Mouse (Mus musculus): ENCODE results near the gene Dennd1a.

Gene Dennd1a

GRCm38 (mm10) chr2:38286733-38287551 lies at the start of gene Dennd1a:
Gene Dennd1a, minus strand, starts transcription at chr2:38287390.
- H3K4me3 ChIP-seq (replicated peaks; ENCODE audit: low read length), result peak within 1 kb of the TSS; percentile 93
- H3K9me3 ChIP-seq (ENCODE audit: low read length), result no peaks in the 10 kb centered on the region
- no peaks in the 10 kb centered on the region for H3K36me3 ChIP-seq (ENCODE audit: insufficient read depth, low read length)
- no peaks in the 10 kb centered on the region for H3K27me3 ChIP-seq (ENCODE audit: insufficient read depth, low read length)
- H3K4me1 ChIP-seq (replicated peaks; ENCODE audit: low read depth, low read length), result peaks cover 27% of the 10 kb centered on the region
- no peak for TF ChIP-seq POU5F1 (IDR thresholded peaks at IDR 0.05; ENCODE audit: borderline replicate concordance, low read length)
- no peak for TF ChIP-seq CTCF (conservative IDR thresholded peaks at IDR 0.05; ENCODE audit: low read length)
- no peak for TF ChIP-seq NANOG (IDR thresholded peaks at IDR 0.05; ENCODE audit: borderline replicate concordance, low read length)

- H3K27me3 ChIP-seq (ENCODE audit: insufficient read depth, low read length), result peaks cover 79% of the 10 kb centered on the region
- H3K4me3 ChIP-seq (replicated peaks; ENCODE audit: low read length), result peak overlapping the region; percentile 48
- H3K9me3 ChIP-seq (ENCODE audit: low read length), result no peaks in the 10 kb centered on the region
- no peaks in the 10 kb centered on the region for H3K36me3 ChIP-seq (ENCODE audit: insufficient read depth, low read length)
- no peak for TF ChIP-seq CTCF (conservative IDR thresholded peaks at IDR 0.05; ENCODE audit: low read length)
- no peak for TF ChIP-seq NANOG (IDR thresholded peaks at IDR 0.05; ENCODE audit: borderline replicate concordance, low read length)
- no peak for TF ChIP-seq POU5F1 (IDR thresholded peaks at IDR 0.05; ENCODE audit: borderline replicate concordance, low read length)
- peaks cover 26% of the 10 kb centered on the region for H3K4me1 ChIP-seq (replicated peaks; ENCODE audit: low read depth, low read length)
Observed at GRCm38 (mm10) chr2:38336606-38337005, 49.4 kb upstream of the Dennd1a start.

GRCm38 (mm10) chr2:38333586-38334119 lies 46.5 kb upstream of the Dennd1a start:
- H3K9me3 ChIP-seq (ENCODE audit: low read length), result no peaks in the 10 kb centered on the region
- peaks cover 15% of the 10 kb centered on the region for H3K4me1 ChIP-seq (replicated peaks; ENCODE audit: low read depth, low read length)
- TF ChIP-seq POU5F1 (IDR thresholded peaks at IDR 0.05; ENCODE audit: borderline replicate concordance, low read length) (no peak), NANOG (IDR thresholded peaks at IDR 0.05; ENCODE audit: borderline replicate concordance, low read length) (no peak), CTCF (conservative IDR thresholded peaks at IDR 0.05; ENCODE audit: low read length) (no peak)
- H3K27me3 ChIP-seq (ENCODE audit: insufficient read depth, low read length), result peaks cover 57% of the 10 kb centered on the region
- H3K36me3 ChIP-seq (ENCODE audit: insufficient read depth, low read length), result no peaks in the 10 kb centered on the region
- H3K4me3 ChIP-seq (replicated peaks; ENCODE audit: low read length), result no peak overlapping the region

- peaks cover 46% of the 10 kb centered on the region for H3K27me3 ChIP-seq (ENCODE audit: insufficient read depth, low read length)
- no peaks in the 10 kb centered on the region for H3K4me1 ChIP-seq (replicated peaks; ENCODE audit: low read depth, low read length)
- TF ChIP-seq POU5F1 (IDR thresholded peaks at IDR 0.05; ENCODE audit: borderline replicate concordance, low read length) (no peak), CTCF (conservative IDR thresholded peaks at IDR 0.05; ENCODE audit: low read length) (no peak), NANOG (IDR thresholded peaks at IDR 0.05; ENCODE audit: borderline replicate concordance, low read length) (no peak)
- H3K4me3 ChIP-seq (replicated peaks; ENCODE audit: low read length), result no peak overlapping the region
- H3K36me3 ChIP-seq (ENCODE audit: insufficient read depth, low read length), result no peaks in the 10 kb centered on the region
- H3K9me3 ChIP-seq (ENCODE audit: low read length), result no peaks in the 10 kb centered on the region
Observed at GRCm38 (mm10) chr2:38326671-38327070, 39.5 kb upstream of the Dennd1a start.

GRCm38 (mm10) chr2:38323380-38323779 lies 36.2 kb upstream of the Dennd1a start:
- Histone ChIP-seq H3K27me3 (ENCODE audit: insufficient read depth, low read length) (peaks cover 48% of the 10 kb centered on the region), H3K4me1 (replicated peaks; ENCODE audit: low read depth, low read length) (no peaks in the 10 kb centered on the region), H3K36me3 (ENCODE audit: insufficient read depth, low read length) (no peaks in the 10 kb centered on the region), H3K9me3 (ENCODE audit: low read length) (no peaks in the 10 kb centered on the region), H3K4me3 (replicated peaks; ENCODE audit: low read length) (no peak overlapping the region)
- TF ChIP-seq POU5F1 (IDR thresholded peaks at IDR 0.05; ENCODE audit: borderline replicate concordance, low read length) (no peak), NANOG (IDR thresholded peaks at IDR 0.05; ENCODE audit: borderline replicate concordance, low read length) (no peak)

GRCm38 (mm10) chr2:38320911-38321310 lies 33.7 kb upstream of the Dennd1a start:
- Histone ChIP-seq H3K4me3 (replicated peaks; ENCODE audit: low read length) (no peak overlapping the region), H3K27me3 (ENCODE audit: insufficient read depth, low read length) (peaks cover 37% of the 10 kb centered on the region), H3K9me3 (ENCODE audit: low read length) (no peaks in the 10 kb centered on the region), H3K36me3 (ENCODE audit: insufficient read depth, low read length) (no peaks in the 10 kb centered on the region), H3K4me1 (replicated peaks; ENCODE audit: low read depth, low read length) (no peaks in the 10 kb centered on the region)
- TF ChIP-seq POU5F1 (IDR thresholded peaks at IDR 0.05; ENCODE audit: borderline replicate concordance, low read length), result no peak
- TF ChIP-seq NANOG (IDR thresholded peaks at IDR 0.05; ENCODE audit: borderline replicate concordance, low read length), result no peak
- TF ChIP-seq CTCF (conservative IDR thresholded peaks at IDR 0.05; ENCODE audit: low read length), result no peak

GRCm38 (mm10) chr2:38319086-38319485 lies 31.9 kb upstream of the Dennd1a start:
- peaks cover 28% of the 10 kb centered on the region for H3K27me3 ChIP-seq (ENCODE audit: insufficient read depth, low read length)
- H3K36me3 ChIP-seq (ENCODE audit: insufficient read depth, low read length), result no peaks in the 10 kb centered on the region
- H3K4me1 ChIP-seq (replicated peaks; ENCODE audit: low read depth, low read length), result no peaks in the 10 kb centered on the region
- H3K4me3 ChIP-seq (replicated peaks; ENCODE audit: low read length), result no peak overlapping the region
- no peaks in the 10 kb centered on the region for H3K9me3 ChIP-seq (ENCODE audit: low read length)
- TF ChIP-seq POU5F1 (IDR thresholded peaks at IDR 0.05; ENCODE audit: borderline replicate concordance, low read length) (no peak), NANOG (IDR thresholded peaks at IDR 0.05; ENCODE audit: borderline replicate concordance, low read length) (no peak), CTCF (conservative IDR thresholded peaks at IDR 0.05; ENCODE audit: low read length) (no peak)

- Histone ChIP-seq H3K4me1 (replicated peaks; ENCODE audit: low read depth, low read length) (no peaks in the 10 kb centered on the region), H3K4me3 (replicated peaks; ENCODE audit: low read length) (no peak overlapping the region), H3K36me3 (ENCODE audit: insufficient read depth, low read length) (no peaks in the 10 kb centered on the region), H3K27me3 (ENCODE audit: insufficient read depth, low read length) (0 out of 2 replicates have a peak, but pooled peaks cover 9% of the 10 kb centered on the region), H3K9me3 (ENCODE audit: low read length) (no peaks in the 10 kb centered on the region)
- TF ChIP-seq CTCF (conservative IDR thresholded peaks at IDR 0.05; ENCODE audit: low read length) (no peak), POU5F1 (IDR thresholded peaks at IDR 0.05; ENCODE audit: borderline replicate concordance, low read length) (no peak), NANOG (IDR thresholded peaks at IDR 0.05; ENCODE audit: borderline replicate concordance, low read length) (no peak)
Observed at GRCm38 (mm10) chr2:38313399-38313798, 26.2 kb upstream of the Dennd1a start.
